Mouse (Mus musculus) induced T-regulatory cell, adult 2 months (primary cell): ENCODE data around the gene Eef1akmt4.
A peak's percentile ranks its signal among the peaks of the same experiment; 100 is the strongest.

Experiments used
- DNase-seq: peaks from one replicate; pipeline ENCODE4 v3.0.0-alpha.2; 2012; ENCODE audit warnings: low read depth

Eef1akmt4 gene

DNA sequence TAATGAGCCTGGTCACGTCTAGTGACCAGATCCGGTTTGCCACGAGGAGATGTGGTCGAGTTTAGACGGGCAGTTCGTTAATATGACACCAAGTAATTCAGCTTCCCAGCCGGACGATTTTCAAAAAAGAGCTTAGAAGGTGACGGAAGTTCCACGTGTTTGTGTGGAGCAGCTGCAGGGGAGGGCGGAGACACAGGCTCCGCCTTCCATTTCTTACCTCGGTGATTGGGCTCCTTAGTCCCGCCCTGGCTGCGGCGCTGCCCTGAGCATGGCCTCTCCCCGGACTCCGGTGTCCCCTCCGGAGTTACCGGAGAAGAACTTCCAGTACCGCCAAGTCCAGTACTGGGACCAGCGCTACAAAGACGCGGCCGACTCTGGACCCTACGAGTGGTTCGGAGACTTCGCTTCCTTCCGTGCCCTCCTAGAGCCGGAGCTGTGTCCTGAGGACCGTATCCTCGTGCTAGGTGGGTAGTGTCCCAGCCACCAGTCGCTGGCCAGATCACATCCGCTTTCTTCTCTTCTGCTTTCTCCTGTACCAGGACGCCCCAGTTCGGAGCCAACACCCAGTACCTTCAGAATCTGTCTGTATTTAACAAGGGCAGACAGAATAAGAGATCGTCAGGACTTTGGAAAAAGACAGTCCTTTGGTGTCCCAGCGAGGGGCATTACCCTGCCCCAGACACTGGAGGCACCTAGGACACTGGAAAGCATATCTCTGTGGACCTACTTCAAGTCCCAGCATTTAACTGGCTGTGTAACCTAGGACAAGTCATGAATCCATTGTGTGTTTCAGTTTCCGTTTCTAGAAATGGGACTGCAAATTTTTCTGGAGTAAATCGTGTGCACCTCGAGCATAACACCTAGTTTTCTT lies at the start of gene Eef1akmt4, which contains the start of the genes Gm49333 and Alg3:
TSS of gene Eef1akmt4 (plus strand) at position 237 of the 871 bp plus-strand sequence.
TSS of gene Gm49333 (plus strand) at position 254 of the 871 bp plus-strand sequence.
TSS of gene Alg3 (minus strand) at position 379 of the 871 bp plus-strand sequence.
- peak; percentile 94 for DNase-seq

DNA sequence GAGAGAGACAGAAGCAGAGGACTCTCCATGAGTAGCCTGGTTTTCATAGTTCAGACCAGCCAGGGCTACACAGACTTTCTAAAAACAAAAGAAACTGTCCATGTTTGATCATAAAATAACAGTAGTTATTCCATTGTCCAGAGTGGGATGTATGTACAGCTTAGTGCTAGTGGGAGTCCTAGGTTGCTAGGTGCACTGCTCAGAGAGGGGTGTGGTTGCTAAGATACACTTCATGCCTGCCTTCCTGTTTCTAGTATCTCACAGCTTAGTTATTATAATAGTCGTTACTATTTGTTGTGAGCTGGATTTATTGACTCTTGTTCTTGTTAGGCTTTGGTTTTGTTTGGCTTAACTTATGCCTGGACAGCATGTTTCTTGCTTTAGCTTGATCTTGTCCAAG lies 46.3 kb upstream of the Eef1akmt4 start:
- no peak for DNase-seq

DNA sequence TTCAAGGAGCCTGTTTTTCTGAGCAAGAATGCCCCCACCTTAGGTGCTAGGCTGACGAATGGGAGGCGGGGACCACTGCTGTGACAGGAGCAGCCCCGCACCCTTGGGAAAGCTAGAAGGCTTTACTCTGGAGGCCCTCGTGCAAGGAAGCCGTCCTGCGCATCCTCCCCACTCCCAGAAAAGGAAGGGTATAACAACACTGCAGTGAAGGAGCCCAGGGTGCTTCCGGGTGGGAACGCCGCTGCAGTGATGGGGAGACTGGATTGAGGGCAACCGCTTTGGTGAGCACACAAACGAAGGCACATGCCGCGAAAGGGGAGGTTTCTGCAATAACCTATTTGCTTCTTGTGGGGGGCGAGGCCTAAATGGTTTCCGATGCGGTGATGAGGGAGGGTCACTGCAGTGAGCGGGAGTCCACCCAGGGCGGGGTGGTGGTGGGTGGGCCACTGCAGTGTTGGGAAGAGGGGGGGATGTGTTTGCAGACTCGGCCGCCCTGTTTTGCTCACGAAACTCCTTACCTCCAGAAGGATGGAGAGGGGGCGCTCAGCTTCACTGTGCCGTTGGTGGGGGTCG lies 21.9 kb upstream of the Eef1akmt4 start, which contains the start of gene Vwa5b2:
TSS of gene Vwa5b2 (plus strand) at position 106 of the 573 bp plus-strand sequence.
- no peak for DNase-seq

DNA sequence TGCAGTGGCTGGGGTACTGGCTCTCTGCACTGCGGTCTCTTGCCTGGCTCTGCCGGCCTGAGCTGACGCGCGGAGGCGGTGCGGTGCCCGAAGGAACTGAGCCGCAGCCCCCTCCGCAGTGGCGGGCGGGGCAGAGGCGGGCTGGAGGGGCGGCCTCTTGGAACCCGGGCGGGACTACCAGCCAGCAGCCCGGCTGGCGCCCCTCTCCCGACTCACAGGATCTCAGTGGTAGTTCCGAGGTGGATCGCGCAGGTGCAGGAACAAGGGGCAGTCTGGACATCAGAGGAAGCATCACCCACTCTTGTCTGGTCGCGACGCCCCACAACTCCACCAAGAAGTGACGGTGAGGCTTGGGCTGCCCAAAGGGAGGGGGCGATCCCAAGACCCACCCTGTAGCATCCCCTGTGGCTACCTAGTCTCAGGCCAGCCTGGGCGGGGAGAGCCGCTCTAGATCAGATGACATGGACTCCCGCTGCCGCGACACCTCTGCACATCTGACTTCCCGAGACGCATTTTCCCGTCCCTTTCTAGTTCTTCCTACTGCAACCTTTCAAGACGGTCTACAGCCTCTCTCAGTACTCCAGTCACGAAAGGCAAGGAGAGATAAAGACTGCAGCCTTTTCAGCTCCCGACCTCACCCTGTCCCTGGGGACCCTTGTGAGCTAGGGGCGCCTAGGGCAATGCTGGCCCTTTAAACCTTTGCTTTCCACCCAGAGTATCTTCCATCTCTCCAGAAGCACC lies 21.3 kb upstream of the Eef1akmt4 start:
- DNase-seq = no peak

DNA sequence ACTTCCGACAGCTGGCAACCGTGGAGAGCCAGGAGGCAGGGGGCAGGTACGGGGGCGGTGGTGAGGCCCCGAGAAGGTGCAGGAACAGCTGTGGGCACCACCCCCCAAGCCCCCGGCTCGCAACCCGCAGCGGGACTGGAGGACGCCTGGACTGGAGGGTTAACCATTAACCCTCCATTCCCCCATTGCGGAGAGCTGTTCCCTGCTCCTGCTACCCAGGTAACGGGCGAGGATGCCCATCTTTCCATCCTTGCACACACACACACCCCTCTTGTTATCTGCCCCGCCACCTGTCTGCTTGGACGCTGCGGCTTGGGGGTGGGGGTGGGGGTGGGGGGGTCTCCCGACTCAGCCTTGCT lies 20.7 kb upstream of the Eef1akmt4 start:
- no peak for DNase-seq

DNA sequence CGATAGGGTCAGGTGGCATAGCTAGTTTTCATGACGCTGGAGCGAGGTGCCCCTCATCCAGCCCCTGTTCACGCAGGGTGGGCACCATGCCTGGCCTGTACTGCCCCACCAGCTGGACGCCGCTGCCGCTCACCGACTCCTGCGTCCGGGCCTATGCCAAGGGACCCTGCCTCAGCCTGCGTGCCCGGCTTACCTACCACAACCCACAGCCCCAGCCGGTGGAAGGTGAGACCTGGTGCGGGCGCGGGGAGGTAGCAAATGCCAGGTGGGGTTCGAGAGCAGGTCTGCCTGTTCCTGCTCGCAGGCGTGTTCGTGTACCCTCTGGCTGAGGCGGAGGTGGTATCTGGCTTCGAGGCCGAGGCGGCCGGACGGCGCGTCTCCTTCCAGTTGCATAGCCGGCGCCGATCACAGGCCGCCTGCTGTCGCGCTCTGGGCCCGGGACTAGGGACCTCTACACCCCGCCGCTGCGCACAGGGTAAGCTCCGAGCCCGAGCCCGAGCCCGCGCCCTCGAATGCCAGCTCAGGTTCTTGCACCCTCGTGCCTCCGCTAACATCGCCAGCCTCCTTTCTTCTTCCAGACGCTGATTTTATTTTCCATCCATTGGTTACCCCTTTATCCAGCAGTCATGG lies 20.2 kb upstream of the Eef1akmt4 start:
- DNase-seq = no peak

DNA sequence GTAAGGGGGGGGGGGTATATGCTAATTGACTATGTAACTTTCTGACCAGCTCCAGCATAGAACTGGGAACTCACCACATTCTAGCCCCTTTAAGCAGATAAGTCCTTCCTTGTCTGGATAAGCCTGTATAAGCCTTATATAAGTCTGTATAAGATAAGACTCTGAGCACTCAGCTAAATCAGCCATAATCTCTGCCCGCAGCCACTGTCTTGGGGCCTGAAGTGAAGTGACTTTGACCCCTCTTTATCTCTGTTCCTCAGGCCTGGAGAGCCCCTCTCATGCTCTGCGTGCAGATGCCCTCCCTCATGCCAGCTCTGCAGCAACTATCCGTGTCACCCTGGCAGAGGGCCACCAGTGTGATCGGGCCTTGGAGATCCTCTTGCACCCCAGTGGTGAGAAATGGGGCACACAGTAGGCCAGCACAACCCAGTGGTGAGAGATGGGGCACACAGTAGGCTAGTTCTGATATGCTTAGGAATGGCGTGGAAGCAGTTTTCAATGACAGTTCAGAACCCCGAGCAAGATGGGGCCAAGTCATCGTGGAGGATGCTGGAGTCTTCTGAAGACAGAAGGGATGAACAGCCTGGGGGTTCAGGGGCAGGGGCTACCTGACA lies 16.2 kb upstream of the Eef1akmt4 start:
- DNase-seq = no peak

DNA sequence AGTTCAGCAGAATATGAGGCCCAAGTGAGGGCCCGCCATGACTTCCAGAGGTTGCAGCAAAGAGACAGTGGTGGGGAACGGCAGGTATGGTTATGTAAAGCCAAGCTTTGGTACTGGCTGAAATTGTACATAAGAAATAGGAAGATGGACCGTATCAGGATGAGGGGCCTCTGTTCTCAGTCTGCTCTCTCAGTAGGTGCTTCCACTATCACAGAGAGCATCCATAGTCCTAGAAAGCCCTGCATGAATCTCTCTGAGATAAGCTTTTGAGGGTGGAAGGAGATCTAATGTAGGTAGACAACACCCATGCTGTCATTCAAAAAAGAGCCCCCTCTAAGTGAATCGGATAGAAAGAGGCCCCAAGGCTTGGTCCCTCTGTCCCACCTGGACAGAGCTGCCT lies 15.7 kb upstream of the Eef1akmt4 start:
- no peak for DNase-seq

DNA sequence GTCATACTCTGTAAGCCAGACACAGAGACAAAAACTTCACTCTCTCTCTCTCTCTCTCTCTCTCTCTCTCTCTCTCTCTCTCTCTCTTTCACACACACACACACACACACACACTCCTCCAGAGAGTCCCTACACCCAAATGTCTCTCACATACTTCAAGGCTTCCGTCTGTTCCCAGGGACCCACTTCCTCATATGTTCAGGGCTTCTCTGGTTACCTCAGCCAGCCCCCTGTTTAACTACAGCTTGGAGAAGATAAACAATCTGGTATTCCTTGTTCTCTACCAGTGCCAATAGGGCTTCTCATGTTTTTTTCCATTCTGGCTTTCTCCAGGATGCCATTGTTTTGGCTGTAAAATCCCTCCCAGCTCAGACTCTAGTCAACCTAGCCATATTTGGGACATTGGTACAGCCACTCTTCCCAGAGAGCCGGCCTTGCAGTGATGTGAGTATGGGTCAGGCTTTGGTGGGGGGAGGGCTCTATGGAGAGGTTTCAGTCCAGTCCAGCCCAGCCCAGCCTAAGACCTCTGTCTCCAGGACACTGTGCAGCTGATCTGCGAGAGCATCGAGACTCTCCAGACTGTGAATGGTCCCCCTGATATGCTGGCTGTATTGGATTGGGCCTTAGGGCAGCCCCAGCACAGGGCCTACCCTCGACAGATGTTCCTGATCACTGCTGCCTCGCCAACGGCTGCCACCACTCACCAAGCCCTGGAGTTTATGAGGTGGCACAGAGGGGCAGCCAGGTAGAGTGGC lies 14.5 kb upstream of the Eef1akmt4 start:
- no peak for DNase-seq

DNA sequence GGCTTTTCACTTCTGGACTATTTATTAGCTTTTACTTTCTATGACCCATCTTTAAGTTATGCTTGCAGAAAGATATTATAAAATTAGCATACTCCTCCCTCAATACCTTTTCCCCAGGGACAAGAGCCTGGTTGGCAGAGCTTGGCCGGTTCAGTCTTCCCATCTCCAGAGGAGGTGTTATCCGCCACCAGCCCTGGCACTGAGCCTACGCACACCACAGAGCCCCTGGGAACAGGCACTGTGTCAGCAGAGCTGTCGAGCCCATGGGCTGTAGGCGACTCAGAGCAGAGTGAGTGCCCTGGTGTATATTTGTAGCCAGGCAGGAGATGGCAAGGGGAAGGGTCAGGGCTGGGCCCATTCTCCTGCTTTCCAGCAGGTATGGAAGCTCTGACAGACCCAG lies 10.9 kb upstream of the Eef1akmt4 start:
- no peak for DNase-seq

DNA sequence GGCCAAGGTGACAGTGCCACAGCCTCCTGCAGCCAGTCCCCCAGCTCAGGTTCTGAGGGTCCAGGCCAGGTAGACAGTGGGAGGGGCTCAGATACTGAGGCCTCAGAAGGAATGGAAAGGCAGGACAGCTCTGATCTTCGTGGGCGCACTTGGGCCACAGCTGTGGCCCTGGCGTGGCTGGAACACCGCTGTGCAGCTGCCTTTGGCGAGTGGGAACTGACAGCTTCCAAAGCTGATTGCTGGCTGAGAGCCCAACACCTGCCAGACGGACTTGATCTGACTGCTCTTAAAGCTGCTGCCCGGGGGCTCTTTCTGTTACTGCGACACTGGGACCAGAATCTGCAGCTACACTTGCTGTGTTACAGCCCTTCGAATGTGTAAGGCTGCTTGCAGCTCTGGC lies 6.7 kb upstream of the Eef1akmt4 start:
- no peak for DNase-seq

DNA sequence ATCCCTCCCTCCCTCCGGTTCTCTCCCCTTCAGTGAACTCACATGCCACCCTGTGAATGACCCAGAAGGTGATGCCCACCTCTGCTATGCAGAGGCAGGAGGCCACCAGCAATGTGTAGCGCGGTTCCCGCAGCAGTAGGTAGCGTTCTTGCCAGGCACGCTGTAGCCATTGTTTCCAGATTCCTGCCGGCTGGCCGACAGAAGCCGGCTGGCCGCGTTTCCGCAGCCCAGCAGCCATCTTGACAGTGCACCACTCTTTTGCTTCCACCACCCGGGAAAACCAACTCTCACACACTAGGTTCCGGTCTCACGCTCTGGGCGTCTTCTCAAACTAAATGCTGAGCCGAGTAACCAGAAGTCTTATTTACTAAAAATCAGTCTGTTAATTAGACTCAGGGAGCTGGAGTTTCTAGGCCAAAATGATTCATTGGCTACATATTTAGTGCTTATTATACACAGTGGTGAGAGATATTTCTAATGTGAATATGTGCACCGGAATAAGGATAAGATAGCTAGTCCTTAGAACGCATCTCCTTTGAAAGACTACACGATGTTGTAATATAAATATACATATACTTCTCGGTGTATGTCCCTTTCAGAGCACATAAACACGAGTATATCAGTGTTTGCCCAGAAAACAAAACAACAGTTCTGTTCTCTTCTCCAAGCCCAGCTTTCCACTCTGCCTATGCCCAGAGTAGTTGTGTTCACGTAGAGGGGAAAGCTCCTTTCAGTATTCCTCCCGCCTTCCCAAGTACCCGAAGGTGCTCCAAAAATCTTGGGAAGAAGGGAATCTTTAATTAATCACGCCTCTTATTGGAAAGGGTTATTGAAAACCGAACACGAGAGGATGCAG lies 664 bp upstream of the Eef1akmt4 start:
- peak; percentile 93 for DNase-seq

DNA sequence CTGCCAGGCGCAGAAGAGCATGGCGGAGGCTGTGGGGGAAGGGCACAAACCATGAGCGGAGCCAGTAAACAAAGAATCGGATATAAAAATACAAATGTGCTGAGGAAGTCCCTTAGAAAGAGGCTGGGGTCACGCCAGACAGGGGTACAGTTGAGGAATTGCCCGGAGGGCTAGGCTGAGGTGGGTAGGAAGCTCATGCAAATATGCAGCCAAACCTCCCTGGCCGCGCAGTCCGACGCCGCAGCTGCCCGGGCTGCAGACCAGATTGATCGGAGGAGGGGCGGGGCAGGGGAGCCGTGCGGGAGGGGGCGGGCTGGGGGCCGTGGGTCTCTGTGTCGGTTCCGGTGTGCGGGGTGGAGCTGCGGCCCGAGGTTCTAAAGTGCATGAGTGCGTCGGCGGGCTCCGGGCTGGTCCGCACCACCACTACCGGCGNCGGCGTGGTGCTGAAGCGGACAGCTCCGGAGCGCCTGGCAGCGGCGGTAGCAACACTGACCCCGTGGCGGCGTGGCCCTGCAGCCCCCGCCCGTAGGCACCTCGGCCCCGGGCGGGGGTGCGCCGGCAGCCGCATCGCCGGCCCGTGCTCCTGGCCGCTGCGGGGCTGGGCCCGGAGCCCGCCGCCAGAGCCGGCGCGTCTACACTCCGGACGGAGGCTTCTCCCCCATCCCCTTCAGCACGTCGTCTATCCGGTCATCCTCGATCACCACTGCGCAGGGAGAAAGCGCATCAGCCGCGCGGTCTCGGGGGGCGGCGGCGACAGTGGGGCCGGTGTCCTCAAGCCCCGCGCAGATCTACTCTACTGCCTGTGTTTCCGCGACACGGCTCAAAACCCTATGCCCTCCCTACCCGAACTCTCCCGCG lies 8.4 kb downstream of the Eef1akmt4 start:
- peak; percentile 44 for DNase-seq

DNA sequence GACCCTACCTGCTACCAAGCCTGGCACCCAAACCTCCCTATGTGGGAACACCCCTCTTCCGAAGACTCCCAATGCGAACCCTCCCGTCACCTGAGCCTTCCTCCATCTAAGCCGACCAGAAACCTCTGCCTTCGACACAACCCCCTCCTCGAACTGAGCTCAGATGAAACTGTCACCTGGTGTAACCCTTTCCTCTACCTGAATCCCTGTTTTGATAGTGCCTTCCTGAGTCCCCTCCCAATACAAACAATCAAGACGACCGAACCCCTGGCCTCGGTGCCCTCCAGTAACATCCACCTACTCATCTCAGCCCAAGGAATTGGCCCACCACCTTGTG lies 9.0 kb downstream of the Eef1akmt4 start:
- peak; percentile 42 for DNase-seq

DNA sequence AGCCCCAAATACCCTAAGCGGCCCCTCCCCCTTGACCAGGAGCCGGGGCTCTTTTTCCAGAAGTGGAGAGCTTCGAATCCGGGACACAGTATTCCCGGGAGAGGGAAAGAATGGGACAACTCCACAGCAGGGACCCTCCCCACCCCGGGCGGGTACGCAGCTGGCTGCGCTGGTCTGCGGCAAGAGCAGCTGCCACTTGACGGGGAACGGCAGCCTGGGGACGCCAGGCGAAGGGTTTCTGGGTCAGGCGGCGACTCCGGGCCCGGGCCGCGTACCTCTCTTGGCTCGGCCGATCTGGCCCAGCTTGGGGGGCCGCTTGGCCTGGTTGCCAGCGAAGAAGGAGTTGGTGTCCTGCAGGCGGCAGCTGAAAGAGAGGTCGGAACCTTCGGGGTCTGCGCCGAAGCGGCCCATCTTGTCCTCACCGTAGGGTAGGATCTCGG lies 9.4 kb downstream of the Eef1akmt4 start:
- DNase-seq = no peak

DNA sequence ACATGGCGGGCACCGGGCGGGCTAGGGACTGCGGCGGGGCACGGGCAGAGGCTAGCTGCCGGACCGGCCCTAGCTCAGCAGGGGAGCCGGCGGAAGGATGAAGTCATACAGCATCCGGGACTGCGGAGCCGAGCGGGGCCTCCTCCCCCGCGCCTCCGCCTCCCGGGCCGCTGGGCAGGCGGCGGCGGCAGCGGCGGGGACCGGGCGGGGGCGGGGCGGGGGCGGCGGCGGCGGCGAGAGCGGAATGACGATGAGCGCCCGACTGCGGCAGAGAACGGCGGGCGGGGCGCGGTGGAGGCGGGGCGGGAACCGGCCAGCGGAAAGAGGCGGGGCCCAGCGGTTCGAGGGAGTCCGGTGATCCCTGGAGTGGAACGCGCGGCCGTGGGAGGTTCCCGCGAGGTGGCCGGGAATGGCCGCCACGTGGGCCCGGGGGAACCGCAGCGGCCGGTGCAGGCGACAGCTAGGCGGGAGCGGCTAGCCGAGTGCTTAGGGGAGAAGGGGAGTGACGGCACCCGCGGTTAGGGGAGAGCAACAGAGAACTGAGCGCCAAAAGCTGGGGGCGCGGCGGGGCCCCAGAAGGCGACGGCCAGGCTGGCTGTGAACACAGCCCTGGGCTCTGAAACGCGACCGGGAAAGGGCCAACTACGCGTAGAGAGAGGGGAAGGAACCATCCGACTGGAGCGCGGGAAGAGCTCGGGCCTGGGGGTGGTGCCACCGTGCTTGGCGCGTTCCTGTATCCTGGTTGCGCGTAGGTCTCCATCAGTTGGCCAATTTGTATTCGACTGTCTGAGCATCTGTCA lies 10.0 kb downstream of the Eef1akmt4 start, which contains the start of gene Camk2n2:
TSS of gene Camk2n2 (minus strand) at position 97 of the 800 bp plus-strand sequence.
- peak; percentile 67 for DNase-seq

DNA sequence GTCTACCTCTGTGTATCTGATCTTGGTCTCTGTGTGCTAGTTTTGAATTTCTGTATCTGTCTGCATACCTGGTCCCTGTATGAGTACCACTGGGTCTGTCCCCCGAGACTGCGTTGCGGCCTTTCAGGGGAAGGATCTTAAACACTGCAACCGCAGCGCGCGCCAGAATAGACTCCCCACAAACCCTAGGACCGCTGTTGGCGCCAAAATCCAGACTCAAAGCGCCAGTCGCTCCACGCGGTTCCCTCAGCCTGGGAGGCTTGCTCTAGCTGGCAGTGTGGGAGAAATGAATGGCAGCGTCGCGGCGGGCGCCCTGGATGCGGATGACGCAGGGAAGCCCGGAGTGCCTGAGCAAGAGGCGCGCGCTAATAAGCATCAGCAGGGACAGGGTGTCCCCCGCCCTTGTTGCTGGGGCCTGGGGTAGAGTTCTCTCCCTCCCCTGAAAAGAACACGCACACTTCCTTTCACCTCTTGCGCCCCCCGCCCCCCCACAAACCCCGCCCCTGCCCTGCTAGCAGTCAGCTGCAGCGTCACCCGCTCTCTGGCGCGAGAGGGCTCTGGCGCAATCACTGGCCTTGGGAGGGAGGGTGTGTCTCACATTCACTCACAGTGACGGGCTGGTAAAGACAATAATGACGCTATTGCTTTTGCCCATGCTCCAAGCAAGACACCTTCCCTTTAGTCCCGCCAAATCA lies 10.7 kb downstream of the Eef1akmt4 start:
- peak; percentile 70 for DNase-seq

DNA sequence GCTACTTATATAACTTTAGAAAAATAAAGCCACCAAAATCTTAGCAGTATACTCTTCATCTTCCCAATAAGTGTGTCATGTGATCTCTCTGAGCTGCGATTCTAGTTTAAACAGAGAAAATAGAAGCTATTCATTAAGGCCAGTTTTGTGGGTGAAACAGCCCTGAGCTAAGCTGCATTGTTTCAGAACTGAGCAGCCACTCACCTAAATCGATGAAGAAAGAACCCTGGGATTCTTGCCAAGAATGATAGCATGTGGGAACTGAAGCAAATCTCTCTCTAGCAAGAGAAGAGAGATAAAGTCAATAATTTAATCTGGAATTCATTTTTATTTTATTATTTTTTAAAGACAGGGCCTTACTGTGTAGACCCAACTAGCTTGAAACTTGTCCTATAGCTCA lies 11.8 kb downstream of the Eef1akmt4 start:
- DNase-seq = no peak
